Mouse (Mus musculus) thymus, postnatal 4 days (tissue): Measurements from ENCODE around the gene Tmem37.
A peak's percentile ranks its signal among the peaks of the same experiment; 100 is the strongest.

ENCODE experiments used
- DNase-seq: peaks from one replicate; pipeline ENCODE4 v3.0.0; 2021

The Tmem37 gene

DNA sequence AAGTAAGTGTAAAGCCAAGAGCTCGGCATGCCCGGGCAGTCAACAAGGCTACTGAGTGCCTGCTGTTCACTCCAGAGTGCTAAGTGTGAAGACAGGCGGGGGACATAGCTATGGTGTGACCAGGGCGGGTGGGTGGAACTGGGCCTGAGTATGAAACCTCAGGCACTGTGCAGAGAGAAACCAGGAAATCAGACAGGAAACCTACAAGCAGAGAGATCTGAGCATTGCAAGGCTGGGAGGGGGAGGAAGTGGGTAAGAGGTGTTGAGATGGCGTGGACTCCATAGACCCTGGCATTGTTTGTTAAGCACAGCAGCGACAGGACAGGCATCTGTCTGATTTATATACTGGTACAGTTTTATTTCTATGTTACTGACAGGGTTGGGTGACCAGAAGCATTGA is 18.4 kb downstream of the Tmem37 start:
- DNase-seq = peak; percentile 31

- no peak for DNase-seq
Measured at GRCm38 (mm10) chr1:120054997-120055396, 18.9 kb downstream of the Tmem37 start.

GRCm38 (mm10) chr1:120051070-120051469 is 22.8 kb downstream of the Tmem37 start:
- DNase-seq = no peak

DNA sequence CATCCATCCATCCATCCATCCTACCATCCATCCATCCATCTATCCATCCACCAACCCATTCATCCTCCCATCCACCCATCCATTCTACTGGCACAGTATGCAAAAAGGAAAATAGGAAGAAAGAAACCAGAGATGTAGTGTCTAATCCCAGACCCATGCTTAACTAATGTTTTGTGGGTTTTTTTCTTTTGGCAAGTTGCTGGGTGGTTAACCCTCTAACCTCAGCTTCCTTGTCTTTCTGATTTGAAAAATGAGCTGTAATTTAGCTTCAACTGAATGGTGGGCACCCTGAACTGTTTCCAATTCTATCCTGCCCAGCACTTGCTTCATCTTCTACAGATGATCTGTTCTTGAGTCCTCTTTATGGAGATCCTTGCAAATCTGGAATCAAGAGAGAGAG is 26.5 kb downstream of the Tmem37 start:
- DNase-seq = no peak

- no peak for DNase-seq
Measured at GRCm38 (mm10) chr1:120044584-120044983, 29.3 kb downstream of the Tmem37 start.

- DNase-seq = no peak
Measured at GRCm38 (mm10) chr1:120042421-120042820, 31.5 kb downstream of the Tmem37 start.

DNA sequence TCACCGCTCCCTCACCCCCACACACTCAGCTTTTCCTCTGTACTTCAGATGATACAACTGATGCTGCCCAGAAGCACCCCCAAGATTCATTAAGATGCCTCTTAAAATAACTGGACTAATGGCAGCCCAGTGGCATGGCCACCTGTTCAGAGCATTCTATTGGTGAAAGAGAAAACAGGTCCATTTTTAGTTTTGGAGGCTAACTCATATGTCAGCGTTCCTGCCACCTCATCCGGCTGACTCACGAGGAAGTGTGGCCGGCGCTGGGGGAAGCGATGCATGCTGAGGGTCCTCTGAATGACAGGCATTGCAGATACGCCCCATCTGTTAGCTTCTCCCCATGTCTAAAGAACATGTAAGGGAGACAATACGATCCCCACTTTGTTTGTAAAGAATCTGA is 35.3 kb downstream of the Tmem37 start:
- DNase-seq = no peak

DNA sequence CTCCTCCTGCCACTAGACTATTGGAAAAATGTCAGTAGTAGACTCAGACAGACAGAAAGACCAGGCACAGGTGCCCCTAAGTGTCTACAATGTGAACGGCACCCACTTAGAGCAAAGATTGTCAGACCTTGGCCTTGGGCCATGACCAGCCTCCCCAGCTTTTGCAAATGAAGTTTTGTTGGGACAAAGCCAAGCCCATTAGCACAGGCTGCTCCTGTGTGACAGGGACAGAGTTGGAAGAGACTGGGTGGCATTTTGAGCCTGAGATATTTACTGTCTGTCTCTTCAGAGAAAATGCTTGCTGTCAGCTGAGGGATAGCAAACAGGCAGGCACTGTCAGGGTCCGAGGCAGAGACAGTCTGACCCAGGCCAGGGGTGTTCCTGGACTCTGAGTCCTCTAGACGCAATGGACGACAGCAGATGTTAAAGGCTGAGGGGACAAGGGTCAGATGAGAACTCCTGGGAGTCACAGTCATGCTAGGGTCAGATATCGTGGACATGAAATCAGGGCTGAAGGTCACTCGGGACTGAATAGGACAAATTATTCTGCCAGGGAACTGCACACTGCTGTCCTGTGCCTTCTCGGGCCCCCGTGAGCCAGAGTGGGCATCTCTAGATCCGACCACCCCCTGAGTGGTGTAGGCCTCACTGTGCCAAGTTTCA is 36.7 kb downstream of the Tmem37 start:
- no peak for DNase-seq

- DNase-seq = no peak
Measured at GRCm38 (mm10) chr1:120035456-120036034, 38.3 kb downstream of the Tmem37 start.

DNA sequence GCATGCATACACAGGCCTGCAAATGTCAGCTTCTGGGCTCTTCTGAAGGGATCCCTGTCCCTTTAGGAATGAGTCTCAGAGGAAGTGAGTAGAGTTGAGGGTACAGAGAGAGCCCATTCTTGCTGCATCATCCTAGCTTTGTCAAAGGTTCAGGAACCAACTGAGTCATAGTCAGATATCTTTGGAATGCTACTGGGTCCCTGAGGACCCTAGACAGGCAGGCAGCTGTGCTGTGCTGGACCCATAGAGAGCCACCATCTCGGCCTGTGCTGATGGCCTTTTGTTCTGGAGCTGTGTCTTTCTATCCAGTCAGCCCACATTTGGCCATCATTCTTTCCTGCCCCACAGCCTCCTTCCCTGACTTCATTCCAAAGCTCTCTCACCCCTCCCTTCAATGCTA is 39.1 kb downstream of the Tmem37 start:
- no peak for DNase-seq

DNA sequence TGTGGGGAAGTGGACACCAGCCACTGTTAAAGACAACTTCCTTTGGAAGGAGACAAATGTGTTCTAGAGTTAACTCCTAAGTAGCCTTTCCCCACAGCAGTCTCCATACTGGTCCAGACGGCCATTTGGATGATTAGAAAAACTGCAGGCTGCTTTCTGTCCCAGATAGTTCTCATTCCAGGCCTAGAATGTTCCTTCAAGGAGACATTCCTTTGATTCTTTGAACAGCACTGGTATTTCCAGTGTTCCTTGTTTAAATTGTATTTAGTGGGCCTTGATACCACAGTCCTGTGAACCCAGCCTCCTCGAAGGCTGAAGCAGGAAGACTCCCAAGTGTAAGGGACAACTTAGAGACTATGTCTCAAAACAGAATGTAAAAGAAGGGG is 40.4 kb downstream of the Tmem37 start:
- DNase-seq = no peak

GRCm38 (mm10) chr1:120032804-120033468 is 40.9 kb downstream of the Tmem37 start:
- peak; percentile 66 for DNase-seq

DNA sequence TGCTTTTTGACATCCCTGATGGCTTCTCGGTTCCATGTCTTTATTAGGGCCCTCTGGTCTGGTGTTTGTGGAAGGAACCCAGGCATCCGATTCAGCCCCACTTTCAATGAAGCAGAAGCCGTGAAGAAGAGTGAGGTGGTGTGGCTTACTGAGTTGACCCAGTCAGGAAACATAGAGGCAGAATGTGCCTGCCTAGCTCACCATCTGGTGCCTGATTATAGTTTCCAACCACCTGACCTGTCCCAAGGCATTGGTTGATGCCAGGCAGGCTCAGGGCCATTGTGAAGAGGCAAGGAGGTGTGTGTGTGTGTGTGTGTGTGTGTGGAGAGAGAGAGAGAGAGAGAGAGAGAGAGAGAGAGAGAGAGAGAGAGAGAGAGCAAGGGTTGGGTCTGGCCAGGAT is 43.4 kb downstream of the Tmem37 start:
- no peak for DNase-seq

DNA sequence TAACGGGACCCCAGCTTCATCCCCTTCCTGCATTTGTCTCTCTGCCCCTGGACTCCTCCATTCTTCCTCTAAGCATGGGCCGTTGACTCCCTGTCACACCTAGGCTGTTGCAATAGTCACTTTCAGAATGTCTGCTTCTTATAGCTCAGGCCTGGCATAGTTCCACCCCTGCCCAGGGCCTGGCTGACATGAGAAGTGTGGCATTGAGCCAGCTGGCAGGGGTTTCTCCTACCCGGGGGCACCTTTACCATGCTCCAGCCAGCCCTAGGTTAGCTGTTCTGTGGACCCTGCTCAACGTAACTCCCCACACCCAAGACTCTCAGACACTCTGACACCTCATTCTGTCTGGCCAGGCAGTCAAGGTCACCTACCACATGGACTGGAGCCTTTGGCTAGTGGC is 46.2 kb downstream of the Tmem37 start:
- no peak for DNase-seq

- DNase-seq = no peak
Measured at GRCm38 (mm10) chr1:120025050-120025439, 48.8 kb downstream of the Tmem37 start.

DNA sequence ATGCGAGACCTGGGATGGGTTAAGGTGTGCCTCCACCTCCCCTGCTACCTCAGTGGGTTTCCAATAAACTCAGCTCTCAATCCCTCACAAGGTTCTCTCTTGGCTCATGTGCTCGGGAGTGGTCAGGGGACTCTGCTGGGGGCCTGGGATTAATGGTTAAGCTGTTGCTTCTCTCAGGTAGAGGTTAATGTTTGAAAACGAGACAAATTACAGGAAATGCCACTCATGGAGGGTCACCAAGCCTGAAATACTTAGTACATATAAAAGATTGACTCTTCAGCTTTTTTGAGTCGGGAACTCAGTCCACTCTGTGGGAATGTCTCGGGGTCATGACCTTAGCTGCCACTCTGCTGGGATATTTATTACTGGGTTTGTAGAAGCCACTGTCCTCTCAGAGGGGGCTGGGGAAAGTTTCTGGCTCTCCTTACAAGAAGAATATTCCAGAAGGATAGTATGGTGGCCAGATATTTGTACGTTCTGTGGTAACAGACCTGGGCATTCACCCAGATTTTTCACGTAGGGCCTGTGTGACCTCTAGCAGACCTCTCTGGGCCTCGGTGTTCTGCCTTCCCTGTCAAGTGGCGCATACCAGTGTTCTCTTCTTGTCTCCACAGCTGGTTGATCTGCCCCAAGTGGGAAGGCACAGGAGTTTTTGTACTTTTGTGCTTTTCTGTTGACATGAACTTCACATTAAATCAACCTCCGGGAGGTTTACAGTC is 49.4 kb downstream of the Tmem37 start:
- no peak for DNase-seq

DNA sequence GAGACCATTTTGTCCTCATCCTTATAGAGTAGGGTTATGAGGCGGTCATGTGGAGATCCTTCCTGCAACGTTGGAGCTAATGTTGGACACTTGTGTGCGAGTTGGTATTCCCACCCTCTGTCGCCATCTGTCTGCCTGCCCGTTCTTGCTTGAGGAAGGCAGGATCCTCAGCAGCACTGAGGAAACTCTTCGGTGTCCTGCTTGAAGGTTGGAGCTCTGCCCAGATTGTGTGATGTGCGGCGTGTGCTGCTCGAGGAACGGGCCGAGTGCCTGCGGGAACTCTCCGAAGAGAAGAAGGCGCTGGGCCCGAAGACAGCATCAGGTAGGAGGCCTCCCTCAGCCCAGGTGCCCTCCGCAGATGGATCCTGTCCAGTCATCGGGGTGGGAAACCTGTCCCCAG is 51.9 kb downstream of the Tmem37 start:
- DNase-seq = no peak

DNA sequence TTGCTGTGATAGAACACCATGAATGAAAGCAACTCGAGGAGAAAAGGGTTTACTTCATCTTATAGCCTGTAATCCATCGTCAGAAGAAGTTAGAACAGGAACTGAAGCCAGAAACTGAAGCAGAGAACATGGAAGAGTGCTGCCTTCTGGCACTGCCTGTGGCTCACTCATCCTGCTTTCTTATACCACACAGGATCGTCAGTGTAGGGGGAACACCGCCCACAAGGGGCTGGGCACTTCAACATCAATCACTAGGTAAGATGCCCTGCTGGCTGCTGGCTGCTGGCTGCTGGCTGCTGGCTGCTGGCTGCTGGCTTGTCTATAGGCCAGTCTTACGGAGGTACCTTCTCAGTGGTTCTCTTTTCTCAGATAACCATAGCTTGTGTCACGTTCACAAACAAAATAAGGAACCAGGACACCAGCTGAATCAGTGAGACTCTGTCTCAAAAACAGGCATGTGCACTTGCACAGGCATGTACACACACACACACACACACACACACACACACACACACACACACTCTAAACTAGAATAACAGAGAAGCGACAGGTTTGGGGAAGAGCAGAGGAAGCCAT is 53.5 kb downstream of the Tmem37 start:
- DNase-seq = no peak

DNA sequence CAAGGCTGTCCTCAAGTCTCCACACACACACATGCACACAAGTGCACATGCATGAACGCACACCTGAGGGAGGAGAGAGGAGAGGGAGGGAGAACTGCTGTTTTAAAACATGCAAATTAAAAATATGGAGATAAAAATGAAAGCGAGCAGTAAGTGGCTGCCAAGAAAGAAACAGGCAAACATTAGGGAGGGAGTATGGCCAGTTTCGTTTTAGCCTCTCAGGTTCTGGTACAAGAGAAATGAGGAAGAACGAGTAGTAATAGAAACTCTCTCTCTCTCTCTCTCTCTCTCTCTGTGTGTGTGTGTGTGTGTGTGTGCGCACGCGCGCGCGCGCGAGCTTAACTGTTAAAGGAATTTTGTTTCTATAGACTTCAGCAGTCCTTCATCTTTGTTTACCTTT is 54.4 kb downstream of the Tmem37 start:
- DNase-seq = no peak

DNA sequence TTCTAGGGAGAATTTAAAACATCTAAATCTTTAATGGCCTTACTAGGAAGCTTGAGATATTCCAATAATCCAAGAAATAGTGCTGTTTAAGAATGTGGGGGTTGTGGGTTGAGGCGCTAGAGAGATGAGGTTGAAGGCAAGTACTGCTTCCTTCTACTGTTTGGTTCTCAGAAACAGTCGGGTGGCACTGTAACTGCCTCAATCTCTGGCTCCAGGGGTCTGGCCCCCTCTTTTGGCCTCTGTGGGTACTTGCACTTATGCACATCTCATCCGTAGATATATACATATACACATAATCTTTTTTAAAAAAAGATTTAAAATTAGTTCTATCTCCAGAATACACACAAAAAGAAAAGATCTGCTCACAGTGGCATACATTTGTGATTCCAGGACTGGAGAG is 55.0 kb downstream of the Tmem37 start:
- no peak for DNase-seq
